ENCODE assay signal across 1 mouse cellular context in the genomic region with DNA sequence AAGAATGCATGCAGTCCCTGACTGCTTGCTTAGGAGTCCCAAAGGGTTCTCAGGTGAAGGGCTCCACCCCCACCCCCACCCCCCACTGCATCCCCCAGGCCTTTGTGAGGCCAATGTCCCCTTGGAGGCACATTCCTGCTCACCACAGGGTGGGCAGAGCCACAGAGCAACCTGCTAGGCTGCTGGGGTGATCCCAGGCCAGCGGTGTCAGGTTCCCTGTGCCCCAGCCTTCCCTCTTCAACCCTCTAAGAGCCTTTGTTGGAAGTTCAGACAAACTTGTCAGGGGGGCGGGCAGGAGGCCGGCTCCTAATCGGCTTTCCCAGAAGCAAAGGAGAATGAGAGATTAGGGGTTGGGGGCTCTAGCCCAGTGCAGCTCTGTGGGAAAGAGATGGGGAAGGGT.
TF ChIP-seq lines count a peak whose summit lies in the region.

No protein-coding gene starts in this region.

TF ChIP-seq in CH12.LX, 34 proteins besides CTCF, POLR2A, EP300 and RAD21:
- TF ChIP-seq TCF12 (IDR thresholded peaks at IDR 0.05; ENCODE audit: low read depth, low read length) (no peak), ELF1 (IDR thresholded peaks at IDR 0.05; ENCODE audit: low read depth, low read length) (no peak), UBTF (IDR thresholded peaks at IDR 0.05; ENCODE audit: low read depth, low read length) (no peak), HCFC1 (IDR thresholded peaks at IDR 0.05; ENCODE audit: low read depth, low read length) (no peak), SIN3A (IDR thresholded peaks at IDR 0.05; ENCODE audit: low read length) (no peak), NRF1 (IDR thresholded peaks at IDR 0.05; ENCODE audit: low read depth, low read length) (no peak), CHD1 (IDR thresholded peaks at IDR 0.05; ENCODE audit: low read depth, low read length) (no peak), GABPA (IDR thresholded peaks at IDR 0.05; ENCODE audit: insufficient replicate concordance, low read depth, low read length) (no peak), MAZ (IDR thresholded peaks at IDR 0.05; ENCODE audit: low read depth, low read length) (no peak), CHD2 (IDR thresholded peaks at IDR 0.05; ENCODE audit: low read length) (no peak), TBP (conservative IDR thresholded peaks at IDR 0.05; ENCODE audit: low read depth, low read length) (no peak), NELFE (IDR thresholded peaks at IDR 0.05; ENCODE audit: low read depth, low read length) (no peak), POLR2AphosphoS2 (IDR thresholded peaks at IDR 0.05; ENCODE audit: low read depth, low read length) (no peak), ZKSCAN1 (IDR thresholded peaks at IDR 0.05; ENCODE audit: borderline replicate concordance, low read depth, low read length) (no peak)
